Mouse (Mus musculus): ENCODE data around the gene Fam71a. TPM values are rescaled to one million over a fixed set of nuclear protein-coding genes. Genes with fewer than 3 reads are reported as not detected.
"Not testable (repeated sequence)": the region's sequence is repeated elsewhere in the genome, so short reads cannot be mapped to it uniquely, and the experiment has no call there.

Fam71a gene
- polyA plus RNA-seq, 1 experiment = not detected

DNA sequence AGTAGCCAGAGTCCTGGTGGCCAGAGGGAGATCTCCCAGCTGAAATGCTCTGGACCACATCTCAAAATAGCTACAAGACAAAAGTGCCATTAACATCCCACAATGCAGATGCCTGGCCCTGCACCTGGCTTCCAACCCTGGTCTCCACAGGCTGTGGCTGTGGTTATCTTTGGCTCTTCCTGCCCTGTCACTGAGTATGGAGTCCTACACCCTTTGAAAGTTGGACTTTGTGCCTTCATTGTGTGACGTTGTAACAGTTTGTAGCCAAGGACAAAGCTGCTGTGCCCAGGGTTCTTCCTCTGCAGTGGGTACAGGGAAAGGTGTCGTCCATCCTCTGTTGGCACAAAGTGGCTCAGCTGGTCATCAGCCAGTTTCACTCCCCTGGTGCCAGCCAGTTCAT is 5.8 kb upstream of the Fam71a start:
- H3K9me3 ChIP-seq (ENCODE audit: control insufficient read depth, low read length) = no peaks in the 10 kb centered on the region
- no peaks in the 10 kb centered on the region for H3K36me3 ChIP-seq (ENCODE audit: control insufficient read depth)
- peaks cover 2% of the 10 kb centered on the region for H3K27me3 ChIP-seq (ENCODE audit: control insufficient read depth)
- H3K4me1 ChIP-seq (ENCODE audit: control insufficient read depth) = no peaks in the 10 kb centered on the region
- TF ChIP-seq TAL1 (IDR thresholded peaks at IDR 0.05; ENCODE audit: low read length) = no peak
- no peak for TF ChIP-seq GATA1 (IDR thresholded peaks at IDR 0.05; ENCODE audit: low read length)
- no peak overlapping the region for H3K4me3 ChIP-seq (replicated peaks)

DNA sequence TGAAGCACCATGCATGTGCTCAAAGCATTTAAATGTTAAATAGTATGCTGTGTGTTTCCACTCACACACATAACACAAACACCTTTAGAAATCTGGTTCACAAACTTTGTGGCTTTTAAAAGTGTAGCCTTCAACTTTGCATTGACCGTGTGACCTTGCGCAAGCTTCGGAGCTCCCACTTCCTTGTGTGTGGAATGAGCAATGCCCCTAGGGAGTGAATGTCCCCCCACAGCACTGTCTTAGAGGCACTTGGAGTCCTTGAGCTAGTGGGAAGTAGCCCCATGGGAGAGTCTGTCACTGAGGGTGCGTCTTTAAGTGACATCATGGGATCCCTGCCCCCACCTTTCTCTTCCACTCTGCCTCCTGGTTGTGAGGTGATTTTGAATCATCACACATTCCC is 1.6 kb upstream of the Fam71a start:
- Histone ChIP-seq H3K9me3 (ENCODE audit: control insufficient read depth, low read length) (no peaks in the 10 kb centered on the region), H3K4me1 (ENCODE audit: control insufficient read depth) (no peaks in the 10 kb centered on the region), H3K27me3 (ENCODE audit: control insufficient read depth) (no peaks in the 10 kb centered on the region), H3K4me3 (replicated peaks) (no peak overlapping the region), H3K36me3 (ENCODE audit: control insufficient read depth) (no peaks in the 10 kb centered on the region)
- TF ChIP-seq GATA1 (IDR thresholded peaks at IDR 0.05; ENCODE audit: low read length) (no peak), TAL1 (IDR thresholded peaks at IDR 0.05; ENCODE audit: low read length) (no peak)

DNA sequence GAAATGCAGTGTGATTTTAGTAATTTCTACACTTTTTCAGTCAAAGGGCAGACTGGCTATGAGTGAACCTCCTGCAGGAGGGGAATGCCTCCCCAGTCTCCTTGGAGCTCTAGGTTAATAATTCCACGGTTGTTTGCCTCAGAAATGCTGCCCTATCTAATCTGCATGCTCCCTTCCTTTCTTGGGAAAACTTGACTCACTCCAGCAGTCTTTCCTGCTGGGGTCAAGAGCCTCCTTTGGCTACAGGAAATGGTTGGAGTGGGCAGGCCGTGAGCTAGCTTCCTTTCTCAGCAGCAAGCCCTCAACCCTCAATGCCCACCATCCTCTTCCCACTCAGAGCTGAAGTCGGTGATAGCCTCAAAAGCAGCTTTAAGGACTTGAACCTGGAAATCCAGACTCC is 10.3 kb downstream of the Fam71a start:
- H3K36me3 ChIP-seq (ENCODE audit: control insufficient read depth) = no peaks in the 10 kb centered on the region
- H3K4me3 ChIP-seq (replicated peaks) = no peak overlapping the region
- peaks cover 18% of the 10 kb centered on the region for H3K9me3 ChIP-seq (ENCODE audit: control insufficient read depth, low read length)
- TF ChIP-seq GATA1 (IDR thresholded peaks at IDR 0.05; ENCODE audit: low read length) = no peak
- no peak for TF ChIP-seq TAL1 (IDR thresholded peaks at IDR 0.05; ENCODE audit: low read length)
- H3K27me3 ChIP-seq (ENCODE audit: control insufficient read depth) = no peaks in the 10 kb centered on the region
- no peaks in the 10 kb centered on the region for H3K4me1 ChIP-seq (ENCODE audit: control insufficient read depth)

- TF ChIP-seq GATA1 (IDR thresholded peaks at IDR 0.05; ENCODE audit: low read length) (no peak), TAL1 (IDR thresholded peaks at IDR 0.05; ENCODE audit: low read length) (no peak)
- no peak overlapping the region for H3K4me3 ChIP-seq (replicated peaks)
Measured at GRCm38 (mm10) chr1:191153052-191153451, 11.6 kb downstream of the Fam71a start.

DNA sequence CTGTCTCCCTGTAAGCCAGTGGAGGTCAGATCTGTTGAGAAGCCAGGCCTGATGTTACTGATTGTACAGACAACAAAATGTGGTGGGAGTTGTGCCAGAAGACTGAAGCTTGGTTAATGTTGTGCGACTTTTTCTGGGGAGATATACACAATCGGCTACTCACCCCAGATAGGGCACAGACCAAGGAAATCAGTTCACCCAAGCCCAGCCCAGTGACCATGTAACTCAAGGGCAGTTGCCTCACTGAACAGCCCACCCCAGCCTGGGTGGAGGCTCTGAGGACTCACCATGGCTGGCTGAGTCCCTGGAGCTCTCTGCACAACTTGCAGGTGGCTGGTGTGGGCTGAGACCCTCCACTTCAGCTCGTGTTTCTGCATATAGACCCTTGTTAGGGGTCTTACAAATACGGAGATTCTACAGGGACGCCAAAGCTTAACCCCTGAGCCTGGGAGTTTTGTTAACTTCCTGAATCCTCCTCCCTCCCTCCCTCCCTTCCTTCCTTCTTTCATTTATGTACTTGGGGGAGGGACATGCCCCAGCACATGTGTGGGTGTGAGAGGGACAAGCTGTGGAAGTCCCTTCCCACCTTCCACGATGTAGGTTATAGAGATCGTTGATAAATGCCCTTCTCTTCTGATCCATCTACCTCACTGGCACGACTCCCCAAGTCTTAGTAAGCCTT is 13.6 kb downstream of the Fam71a start:
- H3K27me3 ChIP-seq (ENCODE audit: control insufficient read depth) = no peaks in the 10 kb centered on the region
- TF ChIP-seq TAL1 (IDR thresholded peaks at IDR 0.05; ENCODE audit: low read length) (no peak), GATA1 (IDR thresholded peaks at IDR 0.05; ENCODE audit: low read length) (no peak)
- no peak overlapping the region for H3K4me3 ChIP-seq (replicated peaks)
- H3K9me3 ChIP-seq (ENCODE audit: control insufficient read depth, low read length) = no peaks in the 10 kb centered on the region; the same call in 1 of the 2 replicates
- H3K4me1 ChIP-seq (ENCODE audit: control insufficient read depth) = no peaks in the 10 kb centered on the region
- H3K36me3 ChIP-seq (ENCODE audit: control insufficient read depth) = no peaks in the 10 kb centered on the region

More at GRCm38 (mm10) chr1:191153052-191153451, 11.6 kb downstream of the Fam71a start:
- Histone ChIP-seq H3K4me1 (ENCODE audit: control insufficient read depth) (no peaks in the 10 kb centered on the region), H3K27me3 (ENCODE audit: control insufficient read depth) (no peaks in the 10 kb centered on the region), H3K36me3 (ENCODE audit: control insufficient read depth) (no peaks in the 10 kb centered on the region), H3K9me3 (ENCODE audit: control insufficient read depth, low read length) (peaks cover 12% of the 10 kb centered on the region)

GRCm38 (mm10) chr1:191149489-191149888 is 15.1 kb downstream of the Fam71a start:
- H3K4me3 ChIP-seq (replicated peaks); H3K4me1 ChIP-seq (ENCODE audit: control insufficient read depth): not testable (repeated sequence)

GRCm38 (mm10) chr1:191140983-191141382 is 23.6 kb downstream of the Fam71a start:
- H3K4me3 ChIP-seq (replicated peaks) = no peak overlapping the region
- no peak for TF ChIP-seq TAL1 (IDR thresholded peaks at IDR 0.05; ENCODE audit: low read length)
- H3K9me3 ChIP-seq (ENCODE audit: control insufficient read depth, low read length) = peaks cover 4% of the 10 kb centered on the region
- H3K27me3 ChIP-seq (ENCODE audit: control insufficient read depth) = peaks cover 3% of the 10 kb centered on the region; the same call in 1 of the 2 replicates
- peaks cover 12% of the 10 kb centered on the region for H3K4me1 ChIP-seq (ENCODE audit: control insufficient read depth)
- H3K36me3 ChIP-seq (ENCODE audit: control insufficient read depth) = no peaks in the 10 kb centered on the region

More at GRCm38 (mm10) chr1:191149489-191149888, 15.1 kb downstream of the Fam71a start:
- not testable (repeated sequence) for H3K27me3 ChIP-seq (ENCODE audit: control insufficient read depth); H3K36me3 ChIP-seq (ENCODE audit: control insufficient read depth); H3K9me3 ChIP-seq (ENCODE audit: control insufficient read depth, low read length)

- Histone ChIP-seq H3K36me3 (ENCODE audit: control insufficient read depth) (no peaks in the 10 kb centered on the region), H3K4me3 (replicated peaks) (no peak overlapping the region), H3K27me3 (ENCODE audit: control insufficient read depth) (peaks cover 3% of the 10 kb centered on the region; the same call in 1 of the 2 replicates), H3K9me3 (ENCODE audit: control insufficient read depth, low read length) (peaks cover 4% of the 10 kb centered on the region), H3K4me1 (ENCODE audit: control insufficient read depth) (peaks cover 12% of the 10 kb centered on the region)
- no peak for TF ChIP-seq GATA1 (IDR thresholded peaks at IDR 0.05; ENCODE audit: low read length)
- TF ChIP-seq TAL1 (IDR thresholded peaks at IDR 0.05; ENCODE audit: low read length) = no peak
Measured at GRCm38 (mm10) chr1:191138874-191139495, 25.6 kb downstream of the Fam71a start.

GRCm38 (mm10) chr1:191138436-191138835 is 26.2 kb downstream of the Fam71a start:
- Histone ChIP-seq H3K36me3 (ENCODE audit: control insufficient read depth) (no peaks in the 10 kb centered on the region), H3K4me1 (ENCODE audit: control insufficient read depth) (peaks cover 12% of the 10 kb centered on the region), H3K27me3 (ENCODE audit: control insufficient read depth) (peaks cover 3% of the 10 kb centered on the region; the same call in 1 of the 2 replicates), H3K9me3 (ENCODE audit: control insufficient read depth, low read length) (peaks cover 4% of the 10 kb centered on the region), H3K4me3 (replicated peaks) (no peak overlapping the region)
- TF ChIP-seq TAL1 (IDR thresholded peaks at IDR 0.05; ENCODE audit: low read length) (no peak), GATA1 (IDR thresholded peaks at IDR 0.05; ENCODE audit: low read length) (no peak)
